Comparison of ENCODE assay signal across 29 mouse cellular contexts in the genomic region with DNA sequence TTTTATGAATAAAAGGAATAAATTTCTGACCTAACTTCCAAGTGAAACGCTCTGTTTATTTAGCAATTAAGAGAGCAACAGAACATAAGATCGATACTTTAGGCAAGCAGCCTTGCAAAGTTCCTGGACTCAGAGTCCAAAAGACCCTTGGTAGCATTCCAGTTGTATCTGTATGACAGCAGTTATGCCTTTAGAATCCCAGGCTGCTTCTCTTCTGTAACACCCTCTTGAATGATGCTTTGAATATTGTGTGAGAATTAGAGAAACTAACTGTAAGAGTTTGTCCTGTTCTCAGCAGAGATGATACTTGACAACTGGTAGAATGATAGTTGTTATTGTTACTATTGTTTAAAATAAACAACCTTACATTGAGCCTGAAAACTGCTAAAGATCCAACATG.
DNase-seq lines count a peak whose midpoint lies in the region; ATAC-seq and TF ChIP-seq lines count a peak whose summit lies in the region.
"Had no signal": no experiment of that assay in that cellular context is flagged by ENCODE, and none has a peak within 500 bp of the region (broad histone marks: within the 10 kb centered on the region; RNA-seq: fewer than 3 reads in every experiment).

No protein-coding gene starts in this region.

- H3K79me2 ChIP-seq in liver, adult 2 months (ENCODE audit: control insufficient read depth, insufficient read depth, low read length): no peaks in the 10 kb centered on the region

- peak; percentile 29 for DNase-seq in liver, adult 2 months (ENCODE audit: extremely low read depth, low read depth, low spot score)
- no peak for DNase-seq in liver, postnatal 0 days
- no peak for DNase-seq in lung, postnatal 4 days
- DNase-seq: adrenal gland, adult 8-10 months; adrenal gland, postnatal 14 days; adrenal gland, postnatal 36 days; B cell, adult 2 months; cerebellum, adult 11 months; cerebellum, adult 18-20 months; cerebellum, adult 8-10 months; cerebellum, adult 9-11 months; cerebellum, postnatal 14 days; cerebellum, postnatal 36 days; embryo, embryonic 11 days had no signal

- TF ChIP-seq EP300 in liver, postnatal 0 days (IDR thresholded peaks at IDR 0.05; ENCODE audit: low read depth): no peak

- no peak overlapping the region for H3K9ac ChIP-seq in liver, adult 2 months (ENCODE audit: low read depth, low read length)
- no peak overlapping the region for H3K9ac ChIP-seq in liver, postnatal 0 days (replicated peaks)
- H3K9ac ChIP-seq in lung, embryonic 16.5 days (ENCODE audit: low read length): no peak overlapping the region
- H3K9ac ChIP-seq in kidney, embryonic 16.5 days (replicated peaks; ENCODE audit: low read length): no peak overlapping the region
- H3K9ac ChIP-seq: embryonic facial prominence, embryonic 13.5 days; embryonic facial prominence, embryonic 15.5 days; forebrain, embryonic 12.5 days had no signal

- ATAC-seq in liver, postnatal 0 days: no peak
- ATAC-seq in lung, embryonic 16.5 days (ENCODE audit: low read depth): peak; percentile 53; the same call in 1 of the 2 replicates
- ATAC-seq in kidney, embryonic 16.5 days (ENCODE audit: low FRiP score, low TSS enrichment): no peak
- ATAC-seq: activated CD4-positive, CD25-positive, alpha-beta regulatory T cell, adult 4 months; CD4-positive, CD25-positive, alpha-beta regulatory T cell, adult 4 months; forebrain, embryonic 14.5 days; forebrain, embryonic 16.5 days; Patski had no signal

- H3K4me2 ChIP-seq in liver, postnatal 0 days (ENCODE audit: low read depth, low read length): no peak overlapping the region
- no peak overlapping the region for H3K4me2 ChIP-seq in lung, embryonic 16.5 days (ENCODE audit: low read depth, low read length)
- no peak overlapping the region for H3K4me2 ChIP-seq in kidney, embryonic 16.5 days (replicated peaks; ENCODE audit: low read depth, low read length)
- H3K4me2 ChIP-seq: embryonic facial prominence, embryonic 13.5 days; embryonic facial prominence, embryonic 15.5 days; forebrain, embryonic 12.5 days had no signal

- H3K27me3 ChIP-seq in liver, adult 2 months (ENCODE audit: control insufficient read depth, insufficient read depth, low read length): no peaks in the 10 kb centered on the region
- H3K27me3 ChIP-seq in liver, postnatal 0 days (ENCODE audit: insufficient read depth, low read length): no peaks in the 10 kb centered on the region
- H3K27me3 ChIP-seq in lung, embryonic 16.5 days (ENCODE audit: control insufficient read depth, insufficient read depth, low read depth, low read length): no peaks in the 10 kb centered on the region
- no peaks in the 10 kb centered on the region for H3K27me3 ChIP-seq in kidney, embryonic 16.5 days (ENCODE audit: insufficient read depth, low read length)
- H3K27me3 ChIP-seq: CH12.LX; embryonic facial prominence, embryonic 13.5 days; embryonic facial prominence, embryonic 15.5 days; forebrain, embryonic 12.5 days; Patski had no signal

- WGBS in liver, adult 2 months: 61% methylated on average over 2 of the region's 2 CpGs
- 71% methylated on average over 2 of the region's 2 CpGs for WGBS in liver, postnatal 0 days (ENCODE audit: insufficient replicate concordance)
- 23% methylated on average over 2 of the region's 2 CpGs for WGBS in lung, embryonic 16.5 days
- WGBS in kidney, embryonic 16.5 days: 75% methylated on average over 2 of the region's 2 CpGs

- no peak overlapping the region for H3K4me3 ChIP-seq in liver, adult 2 months (ENCODE audit: insufficient read depth, low read depth, low read length)
- no peak overlapping the region for H3K4me3 ChIP-seq in liver, postnatal 0 days (ENCODE audit: low read depth, low read length)
- no peak overlapping the region for H3K4me3 ChIP-seq in lung, embryonic 16.5 days (ENCODE audit: low read length)
- H3K4me3 ChIP-seq in bone marrow macrophage, adult 2 months (ENCODE audit: insufficient read depth, low read length): no peak overlapping the region
- H3K4me3 ChIP-seq in kidney, embryonic 16.5 days (ENCODE audit: low read length): no peak overlapping the region
- H3K4me3 ChIP-seq: embryonic facial prominence, embryonic 13.5 days; embryonic facial prominence, embryonic 15.5 days; erythroblast, embryonic 14.5 days; forebrain, embryonic 10.5 days; forebrain, embryonic 12.5 days had no signal

- H3K27ac ChIP-seq in liver, adult 2 months (replicated peaks; ENCODE audit: insufficient read depth, low read depth, low read length): no peak overlapping the region
- no peak overlapping the region for H3K27ac ChIP-seq in liver, postnatal 0 days (ENCODE audit: low read depth)
- 0 out of 2 replicates have a peak overlapping the region, but pooled peaks have one; percentile 22 for H3K27ac ChIP-seq in lung, embryonic 16.5 days (ENCODE audit: low read length)
- H3K27ac ChIP-seq in bone marrow macrophage, adult 2 months (ENCODE audit: insufficient read depth, low read depth, low read length): peak overlapping the region; percentile 78; the same call in 1 of the 2 replicates
- no peak overlapping the region for H3K27ac ChIP-seq in kidney, embryonic 16.5 days (ENCODE audit: low read length)
- H3K27ac ChIP-seq: embryonic facial prominence, embryonic 13.5 days; embryonic facial prominence, embryonic 15.5 days; forebrain, embryonic 10.5 days; forebrain, embryonic 12.5 days had no signal

- H3K4me1 ChIP-seq in liver, adult 2 months (ENCODE audit: control insufficient read depth, insufficient read depth, low read length): no peaks in the 10 kb centered on the region
- H3K4me1 ChIP-seq in liver, postnatal 0 days (ENCODE audit: insufficient read depth): no peaks in the 10 kb centered on the region
- H3K4me1 ChIP-seq in lung, embryonic 16.5 days (replicated peaks; ENCODE audit: control insufficient read depth, insufficient read depth, low read length): peaks cover 15% of the 10 kb centered on the region
- H3K4me1 ChIP-seq in bone marrow macrophage, adult 2 months (ENCODE audit: control insufficient read depth, insufficient read depth, low read length): peaks cover 22% of the 10 kb centered on the region
- no peaks in the 10 kb centered on the region for H3K4me1 ChIP-seq in kidney, embryonic 16.5 days (ENCODE audit: insufficient read depth, low read length)
- H3K4me1 ChIP-seq: embryonic facial prominence, embryonic 15.5 days; forebrain, embryonic 12.5 days had no signal

- no peaks in the 10 kb centered on the region for H3K36me3 ChIP-seq in liver, adult 2 months (ENCODE audit: control insufficient read depth, insufficient read depth, low read length)
- no peaks in the 10 kb centered on the region for H3K36me3 ChIP-seq in liver, postnatal 0 days (replicated peaks; ENCODE audit: insufficient read depth, low read length)
- no peaks in the 10 kb centered on the region for H3K36me3 ChIP-seq in lung, embryonic 16.5 days (ENCODE audit: control insufficient read depth, insufficient read depth, low read length)
- H3K36me3 ChIP-seq in kidney, embryonic 16.5 days (ENCODE audit: insufficient read depth, low read length): no peaks in the 10 kb centered on the region
- H3K36me3 ChIP-seq: embryonic facial prominence, embryonic 15.5 days; forebrain, embryonic 10.5 days; forebrain, embryonic 12.5 days; G1E had no signal

- TF ChIP-seq CTCF in liver, adult 2 months (IDR thresholded peaks at IDR 0.05; ENCODE audit: low read depth, low read length): no peak
- no peak for TF ChIP-seq CTCF in liver, postnatal 0 days (IDR thresholded peaks at IDR 0.05; ENCODE audit: low read depth)
- TF ChIP-seq CTCF in bone marrow macrophage, adult 2 months (IDR thresholded peaks at IDR 0.05; ENCODE audit: low read depth, low read length): no peak

- peaks cover 9% of the 10 kb centered on the region for H3K9me3 ChIP-seq in liver, postnatal 0 days (ENCODE audit: low read length)
- H3K9me3 ChIP-seq in lung, embryonic 16.5 days (ENCODE audit: control insufficient read depth, low read length): no peaks in the 10 kb centered on the region; the same call in 1 of the 2 replicates
- peaks cover 10% of the 10 kb centered on the region for H3K9me3 ChIP-seq in kidney, embryonic 16.5 days (ENCODE audit: low read length)
- H3K9me3 ChIP-seq: forebrain, embryonic 10.5 days; forebrain, embryonic 12.5 days had no signal

- TF ChIP-seq POLR2A in liver, adult 2 months (IDR thresholded peaks at IDR 0.05; ENCODE audit: extremely low read depth, insufficient read depth, low read length): no peak
- TF ChIP-seq POLR2A in bone marrow macrophage, adult 2 months (IDR thresholded peaks at IDR 0.05; ENCODE audit: borderline replicate concordance, low read depth, low read length): no peak

Comparison
In these comparisons a context has a peak if more than half of its experiments do, and no peak if none do; other contexts are left out.
1. H3K27ac ChIP-seq: peak in lung, embryonic 16.5 days (single experiment) and bone marrow macrophage, adult 2 months (single experiment); none in liver, adult 2 months (single experiment), liver, postnatal 0 days (single experiment) and kidney, embryonic 16.5 days (single experiment).